Mouse (Mus musculus) 3T3-L1 (cell line): Measurements from ENCODE around the gene Uspl1.

Source experiments
- DNase-seq: peaks from one replicate; pipeline ENCODE4 v3.0.0-alpha.2; 2015; ENCODE audit warnings: low read depth, low spot score

Gene Uspl1

DNA sequence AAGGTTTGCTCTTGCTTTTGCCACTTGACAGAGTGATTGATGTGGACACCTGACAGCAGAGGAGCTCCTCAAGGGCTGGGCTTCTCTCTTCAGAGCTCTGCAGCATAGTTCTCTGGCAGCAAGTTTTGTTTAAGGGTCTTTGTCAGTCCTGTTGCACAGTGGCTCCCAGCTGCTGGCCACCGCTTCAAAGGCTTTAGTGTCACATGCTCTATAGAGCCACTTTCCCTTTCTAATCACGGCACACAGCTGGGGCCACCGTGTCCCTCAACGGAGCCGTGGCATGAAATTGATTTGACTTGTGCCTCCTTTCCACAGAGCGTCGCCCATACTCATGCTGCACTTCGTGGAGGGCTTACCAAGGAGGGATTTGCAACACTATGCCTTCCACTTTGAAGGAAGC, 25.2 kb downstream of the Uspl1 start:
- DNase-seq = no peak

DNA sequence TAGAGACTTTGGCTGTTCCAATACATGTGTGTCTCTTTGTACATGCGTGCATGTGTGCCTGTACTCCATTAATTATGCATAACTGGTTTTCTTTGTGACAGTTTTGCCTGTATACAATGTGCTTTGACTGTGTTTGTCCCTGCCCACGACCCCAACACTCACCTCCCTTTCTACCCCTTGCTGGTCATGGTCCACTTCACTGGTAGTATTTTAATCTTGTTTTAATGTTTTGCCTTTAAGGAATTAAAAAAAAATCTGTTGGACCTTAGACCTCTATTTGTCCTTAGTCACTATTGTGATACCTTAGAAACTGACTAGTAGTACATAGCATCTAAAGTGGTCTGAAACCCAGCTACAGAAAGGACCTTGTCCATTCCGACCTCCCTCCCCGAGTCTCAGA, 26.9 kb downstream of the Uspl1 start:
- DNase-seq = no peak

DNA sequence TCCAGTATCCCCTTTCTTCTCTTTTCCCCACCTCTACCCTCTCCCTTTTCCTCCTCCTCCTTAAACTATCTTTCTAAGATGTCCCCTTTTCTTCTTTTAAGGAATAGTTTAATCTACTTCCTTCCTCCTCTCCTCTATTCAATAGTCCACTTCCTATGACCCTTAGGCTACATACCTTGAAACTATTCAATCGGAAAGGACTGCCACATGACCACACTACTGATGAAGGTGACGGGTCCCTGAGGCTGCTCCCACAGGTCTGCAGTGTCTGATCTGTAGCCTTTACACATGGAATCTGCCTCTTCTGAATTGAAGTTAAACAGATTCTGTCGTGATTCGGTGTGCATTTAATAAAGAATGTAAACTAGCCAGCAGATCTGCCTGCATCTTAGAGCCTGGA, 28.7 kb downstream of the Uspl1 start:
- no peak for DNase-seq

DNA sequence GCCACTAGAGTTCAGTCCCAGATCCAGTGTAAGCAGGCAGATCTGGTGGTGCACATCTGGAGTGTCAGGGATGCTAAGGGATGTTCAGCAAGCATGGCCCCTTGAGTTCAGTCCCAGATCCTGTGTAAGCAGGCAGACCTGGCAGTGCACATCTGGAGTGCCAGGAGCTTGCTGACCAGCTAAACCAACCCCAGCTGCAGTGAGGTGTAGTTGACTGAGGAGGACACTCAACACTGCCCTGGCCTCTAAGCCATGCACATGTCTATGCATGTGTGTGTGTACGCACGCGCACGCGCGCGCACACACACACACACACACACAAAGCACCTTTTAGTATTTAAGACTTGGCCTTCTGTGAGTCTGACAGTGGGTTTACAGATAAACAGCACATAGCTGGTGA, 31.4 kb downstream of the Uspl1 start:
- DNase-seq = no peak

DNA sequence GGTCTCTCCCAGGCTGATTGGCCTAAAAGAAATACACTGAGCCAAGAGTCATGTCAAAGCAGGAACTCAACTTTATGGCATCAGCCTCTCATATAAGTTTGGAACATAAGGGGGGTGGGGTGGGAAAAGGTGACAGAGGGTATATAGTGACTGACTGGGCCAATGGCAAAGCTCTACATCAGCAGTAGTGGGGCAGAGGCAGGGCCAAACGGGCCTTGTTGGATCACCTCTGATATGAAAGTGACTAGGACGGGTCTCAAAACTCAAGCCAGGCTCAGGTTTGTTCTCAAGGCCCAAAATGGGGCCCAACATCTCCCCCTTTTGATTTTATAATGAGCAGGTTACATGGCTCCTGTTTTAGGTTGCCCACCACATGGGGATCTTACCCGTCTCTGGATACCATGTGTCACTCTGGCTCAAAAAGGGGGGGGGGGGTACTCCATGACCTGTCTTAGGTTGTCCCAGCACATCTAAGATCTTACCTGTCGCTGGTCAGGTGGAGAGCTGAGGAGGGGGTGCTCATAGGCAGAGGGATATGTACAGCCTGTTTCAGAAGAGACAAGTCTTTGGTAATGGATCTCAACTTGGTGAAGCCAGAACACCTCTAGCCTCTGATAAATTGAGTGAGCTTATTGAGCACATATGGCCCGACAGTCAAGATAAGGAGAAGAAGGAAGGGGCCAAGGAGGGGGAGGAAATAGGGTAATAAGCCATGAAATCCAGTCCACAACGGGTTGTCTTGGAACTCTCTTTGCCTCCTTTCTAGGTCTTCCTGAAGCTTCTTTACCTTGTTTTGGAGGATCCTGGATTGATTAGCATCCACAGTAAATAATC, 33.6 kb downstream of the Uspl1 start:
- no peak for DNase-seq

DNA sequence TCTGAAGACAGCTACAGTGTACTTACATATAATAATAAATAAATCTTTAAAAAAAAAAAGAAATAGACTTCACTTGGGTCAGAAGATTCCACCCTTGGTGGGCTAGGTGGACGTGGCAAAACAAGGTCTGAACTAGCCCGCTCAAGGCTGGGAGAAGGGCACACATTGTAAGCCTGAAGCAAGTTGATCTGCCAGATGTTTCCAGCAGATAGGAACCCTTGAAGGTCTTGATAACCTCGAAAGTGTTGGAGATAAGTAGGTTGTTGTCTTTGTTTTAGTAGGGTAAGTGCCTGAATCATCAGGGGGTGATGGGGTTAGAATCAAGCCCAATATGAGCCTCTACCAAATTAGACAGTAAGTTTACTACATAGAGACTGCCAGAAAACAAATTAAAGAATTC, 35.3 kb downstream of the Uspl1 start:
- no peak for DNase-seq

DNA sequence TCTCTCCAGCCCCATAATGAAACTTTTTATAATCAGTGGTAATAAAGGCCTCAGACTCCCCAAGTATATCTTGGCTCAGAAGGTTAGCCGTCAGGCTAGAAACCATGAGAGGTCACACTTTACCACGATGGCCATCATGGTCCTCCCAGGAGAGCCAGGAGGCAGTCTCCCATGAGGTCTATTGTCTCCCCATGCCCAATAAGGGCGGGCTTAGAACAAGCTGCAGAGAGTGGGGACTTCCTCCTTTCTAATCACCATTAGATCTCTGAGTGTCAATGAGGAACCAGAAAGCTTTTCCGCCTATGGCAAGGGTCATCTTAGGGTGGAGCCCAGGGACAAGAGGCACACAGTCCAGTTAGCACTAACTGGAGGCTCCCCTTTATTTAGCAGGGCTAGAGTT, 37.2 kb downstream of the Uspl1 start:
- no peak for DNase-seq

DNA sequence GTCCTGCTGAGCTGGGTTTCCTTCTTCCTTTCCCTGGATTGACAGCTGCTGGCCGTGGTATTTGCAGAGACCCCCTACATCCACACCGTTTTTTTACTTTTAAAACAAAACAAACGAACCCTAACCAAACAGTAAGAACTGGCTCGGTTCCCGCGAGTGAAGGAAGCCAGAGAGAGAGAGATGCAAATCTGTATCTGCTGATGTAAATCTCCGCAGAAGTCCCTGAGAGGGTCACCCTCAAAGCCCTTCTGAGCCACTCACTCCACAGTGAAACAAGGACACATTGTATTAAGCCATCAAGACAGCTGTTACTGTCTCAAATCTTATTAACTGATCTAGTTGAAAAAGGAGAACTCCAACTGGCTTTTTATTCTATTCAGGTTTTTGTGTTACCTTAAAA, 40.5 kb downstream of the Uspl1 start:
- DNase-seq = no peak

DNA sequence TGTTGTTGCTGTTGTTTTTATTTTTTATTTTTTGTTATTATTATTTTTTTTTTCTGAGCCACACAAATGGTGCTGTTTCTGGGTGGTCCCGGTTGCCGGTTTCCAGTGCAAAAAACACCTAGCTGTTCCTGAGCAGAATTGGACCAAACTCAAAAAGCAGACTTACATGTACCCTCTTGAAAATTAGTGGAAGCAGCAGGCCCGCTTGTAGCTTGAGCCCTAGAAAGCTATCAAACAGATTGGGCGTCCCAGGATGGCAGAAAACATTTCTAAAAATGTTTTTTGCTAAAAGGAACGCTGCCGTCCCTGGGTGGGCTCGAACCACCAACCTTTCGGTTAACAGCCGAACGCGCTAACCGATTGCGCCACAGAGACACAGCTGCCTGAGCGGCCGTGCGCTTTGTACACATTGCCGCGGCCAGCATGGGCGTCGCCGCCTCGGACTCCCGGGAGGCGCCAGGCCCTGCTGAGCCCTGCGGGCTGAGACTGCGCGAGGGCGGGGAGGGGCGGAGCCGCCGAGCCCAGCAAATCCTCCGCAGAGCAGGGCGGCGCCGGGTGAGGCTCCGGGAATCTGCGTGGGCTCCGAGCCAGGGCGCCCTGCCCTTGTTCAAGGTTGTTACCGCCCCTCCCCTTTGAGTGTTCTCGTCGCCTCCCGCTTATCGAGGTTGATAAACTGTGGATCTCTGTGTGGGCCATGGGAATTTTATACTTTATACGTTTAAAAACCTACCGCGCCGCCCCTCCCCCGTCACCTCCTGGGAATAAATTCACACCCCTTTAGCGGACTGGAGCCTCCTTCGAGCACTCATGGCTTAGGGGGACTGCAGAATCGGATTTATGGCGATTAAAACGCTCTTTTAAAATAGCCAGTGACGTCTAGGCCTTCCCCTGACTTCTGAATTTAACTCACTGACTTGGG, 44.8 kb downstream of the Uspl1 start:
- peak; percentile 98 for DNase-seq

DNA sequence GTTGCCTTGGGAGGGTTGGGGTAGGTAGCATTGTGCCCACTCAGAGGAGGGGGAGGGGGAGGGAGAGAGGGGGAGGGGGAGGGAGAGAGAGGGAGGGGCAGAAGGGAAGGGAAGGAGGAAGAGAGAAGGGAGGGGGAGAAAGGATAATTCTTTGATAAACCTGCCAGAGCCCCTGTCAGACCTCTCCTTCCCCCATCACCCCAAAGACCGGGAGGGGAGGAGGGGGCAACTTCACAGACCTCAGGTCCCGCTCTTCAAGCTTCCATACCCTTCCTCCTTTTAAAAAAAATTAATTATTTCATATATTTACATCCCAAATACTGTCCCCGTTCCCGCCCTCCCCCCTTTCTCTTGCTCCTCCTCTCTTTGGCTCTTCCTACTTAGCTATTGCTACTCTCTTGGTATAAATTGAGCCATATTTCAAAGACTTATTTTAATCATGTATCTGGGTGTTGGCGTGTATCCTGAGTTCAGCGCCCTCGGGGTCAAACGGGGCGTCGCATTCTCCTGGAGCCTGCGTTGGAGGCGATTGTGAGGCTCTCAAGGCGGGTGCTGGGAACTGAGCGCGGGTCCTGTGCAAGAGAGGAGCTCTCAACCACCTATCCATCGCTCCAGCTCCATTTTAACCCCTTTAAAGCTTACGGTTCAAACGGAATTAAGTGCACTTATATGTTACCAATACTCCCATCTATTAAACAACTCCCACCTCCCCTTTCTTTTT, 45.6 kb downstream of the Uspl1 start:
- peak; percentile 36 for DNase-seq

DNA sequence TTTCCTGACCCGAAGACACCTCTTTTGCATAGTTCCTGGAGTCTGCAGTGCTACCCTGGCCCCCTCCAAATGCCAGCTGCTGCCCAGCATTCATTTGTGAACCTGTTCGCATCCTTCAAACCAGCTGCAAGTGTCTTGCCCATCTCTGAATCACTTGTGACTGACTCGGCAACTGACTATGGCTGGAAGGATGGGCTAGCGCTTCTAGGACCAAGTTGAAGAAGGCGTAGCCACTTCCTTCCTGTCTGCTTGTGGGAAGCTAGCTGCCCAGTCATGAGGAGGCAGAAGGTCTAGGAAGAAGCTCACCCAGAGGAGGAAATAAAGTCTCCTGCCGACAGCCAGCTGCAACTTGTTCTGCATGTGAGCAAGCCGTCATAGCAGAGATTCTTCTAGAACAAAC, 50.9 kb downstream of the Uspl1 start:
- no peak for DNase-seq

DNA sequence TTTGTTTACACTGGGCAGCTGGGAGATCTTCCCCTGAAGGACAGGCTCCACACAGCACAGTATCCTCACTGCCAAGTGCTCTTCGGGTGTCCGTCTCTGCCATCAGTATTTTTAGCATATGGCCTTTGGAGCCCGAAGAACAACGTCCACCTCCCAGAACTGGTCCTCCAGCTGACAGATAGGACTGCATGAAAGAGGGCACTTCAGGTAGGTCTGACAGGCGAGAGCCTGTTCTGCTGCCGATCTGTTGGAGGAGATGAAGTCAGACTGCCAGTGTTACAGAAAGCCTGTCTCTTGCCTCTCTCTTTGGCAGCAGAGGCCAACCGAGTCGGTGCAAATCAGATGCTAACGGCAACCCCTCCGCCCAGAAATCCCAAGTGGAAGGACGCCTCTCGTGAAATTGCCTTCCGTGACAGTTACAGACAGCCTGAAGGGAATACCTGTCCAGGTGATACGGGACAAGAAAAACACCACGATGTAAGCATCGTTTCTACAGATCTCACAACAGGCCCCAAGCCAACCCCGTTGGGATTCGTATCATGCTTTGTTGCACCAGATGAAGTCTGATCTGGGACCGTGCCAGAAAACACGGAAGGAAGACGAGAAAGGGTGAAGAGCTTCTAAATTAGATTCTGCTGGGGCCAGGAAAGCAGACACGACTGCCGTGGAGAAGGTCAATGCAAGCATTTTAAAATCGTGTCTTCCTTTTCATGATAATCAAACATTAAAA, 53.2 kb downstream of the Uspl1 start:
- DNase-seq = no peak

DNA sequence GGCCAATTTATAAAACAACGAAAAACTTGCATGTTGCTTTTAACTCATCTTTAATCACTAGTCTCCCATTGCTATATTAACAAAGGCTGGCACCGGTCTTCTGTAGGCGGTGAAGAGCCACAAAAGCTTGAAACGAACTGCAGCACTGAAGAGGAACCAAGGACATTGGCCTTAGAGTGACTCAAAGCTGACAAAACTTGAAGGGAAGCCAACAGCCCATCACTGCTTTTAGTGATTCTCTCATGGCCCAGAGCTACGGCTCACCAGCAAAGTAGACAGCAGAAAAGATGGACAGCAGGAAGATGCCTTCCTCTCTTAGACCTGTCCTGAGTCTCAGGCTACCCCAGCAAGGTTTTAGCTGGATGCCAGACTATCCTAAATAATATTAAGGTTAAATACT, 58.3 kb downstream of the Uspl1 start:
- DNase-seq = peak; percentile 55

DNA sequence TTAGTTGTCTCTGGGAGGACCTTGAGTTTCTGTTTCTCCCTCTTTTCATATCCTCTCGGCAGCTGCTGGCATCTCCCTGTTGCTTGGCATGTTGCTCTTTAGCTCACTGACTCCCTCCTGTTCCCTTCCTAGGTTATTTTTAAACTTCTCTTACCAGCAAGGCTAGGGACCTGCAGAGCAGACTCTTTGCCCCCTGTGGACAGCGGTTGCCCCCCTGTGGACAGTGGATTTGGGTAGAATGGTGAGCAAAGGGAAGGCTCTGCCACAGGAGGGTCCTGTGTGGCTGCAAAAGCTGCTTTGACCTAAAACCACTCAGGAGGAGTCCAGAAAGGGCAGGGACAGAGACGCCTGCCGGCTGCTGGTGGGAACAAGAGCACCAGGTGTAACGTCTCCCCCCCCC, 58.9 kb downstream of the Uspl1 start:
- no peak for DNase-seq

DNA sequence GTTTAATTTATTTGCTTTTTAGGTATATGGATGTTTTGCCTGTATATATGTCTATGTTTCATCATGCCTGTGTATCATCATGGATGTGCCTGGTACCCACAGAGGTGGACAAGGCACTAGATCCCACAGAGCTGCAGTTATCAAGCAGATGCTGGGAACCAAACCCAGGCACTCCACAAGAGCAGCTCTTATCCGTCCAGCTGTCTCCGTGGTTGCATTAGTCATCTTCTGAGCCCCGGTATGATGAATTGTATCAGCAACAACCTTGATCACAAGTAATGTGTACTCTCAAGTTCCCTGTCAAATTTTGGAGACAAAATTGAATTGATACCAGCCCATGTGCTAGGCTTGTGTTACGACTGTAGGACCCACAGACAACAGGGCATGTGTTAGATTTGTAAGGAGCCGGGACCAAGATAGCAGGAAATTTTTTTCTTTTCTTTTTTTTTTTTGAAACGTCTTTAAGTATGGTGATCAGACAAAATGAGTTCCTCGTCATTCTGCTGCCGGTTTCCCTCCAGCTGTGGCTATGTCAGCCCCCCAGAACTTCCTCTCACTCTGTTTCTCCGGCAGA, 61.3 kb downstream of the Uspl1 start:
- DNase-seq = peak; percentile 85

DNA sequence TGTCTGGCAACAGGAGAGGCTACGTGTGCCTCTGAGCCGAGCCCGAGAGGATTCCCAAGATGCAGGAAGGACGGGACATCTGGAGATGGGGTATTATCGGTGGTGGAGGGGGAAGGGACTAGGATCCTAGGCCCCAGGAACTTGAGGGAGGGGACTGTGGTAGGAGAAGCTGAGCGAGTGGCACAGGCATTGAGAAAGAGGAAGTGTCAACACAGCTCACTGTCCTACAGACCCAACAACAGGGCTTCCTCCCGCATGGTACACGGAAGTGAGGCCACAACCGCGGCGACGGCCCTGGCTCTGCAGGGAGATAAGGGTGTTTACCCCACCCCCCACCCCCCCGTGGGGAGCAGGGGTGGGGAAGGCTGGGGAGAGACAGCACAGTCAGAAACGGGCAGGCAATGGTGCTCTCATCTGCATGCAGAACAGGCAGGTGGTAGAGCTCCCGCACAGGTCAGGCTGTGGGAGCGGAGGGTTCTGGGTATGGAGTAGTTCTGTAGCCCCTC, 61.9 kb downstream of the Uspl1 start:
- no peak for DNase-seq

DNA sequence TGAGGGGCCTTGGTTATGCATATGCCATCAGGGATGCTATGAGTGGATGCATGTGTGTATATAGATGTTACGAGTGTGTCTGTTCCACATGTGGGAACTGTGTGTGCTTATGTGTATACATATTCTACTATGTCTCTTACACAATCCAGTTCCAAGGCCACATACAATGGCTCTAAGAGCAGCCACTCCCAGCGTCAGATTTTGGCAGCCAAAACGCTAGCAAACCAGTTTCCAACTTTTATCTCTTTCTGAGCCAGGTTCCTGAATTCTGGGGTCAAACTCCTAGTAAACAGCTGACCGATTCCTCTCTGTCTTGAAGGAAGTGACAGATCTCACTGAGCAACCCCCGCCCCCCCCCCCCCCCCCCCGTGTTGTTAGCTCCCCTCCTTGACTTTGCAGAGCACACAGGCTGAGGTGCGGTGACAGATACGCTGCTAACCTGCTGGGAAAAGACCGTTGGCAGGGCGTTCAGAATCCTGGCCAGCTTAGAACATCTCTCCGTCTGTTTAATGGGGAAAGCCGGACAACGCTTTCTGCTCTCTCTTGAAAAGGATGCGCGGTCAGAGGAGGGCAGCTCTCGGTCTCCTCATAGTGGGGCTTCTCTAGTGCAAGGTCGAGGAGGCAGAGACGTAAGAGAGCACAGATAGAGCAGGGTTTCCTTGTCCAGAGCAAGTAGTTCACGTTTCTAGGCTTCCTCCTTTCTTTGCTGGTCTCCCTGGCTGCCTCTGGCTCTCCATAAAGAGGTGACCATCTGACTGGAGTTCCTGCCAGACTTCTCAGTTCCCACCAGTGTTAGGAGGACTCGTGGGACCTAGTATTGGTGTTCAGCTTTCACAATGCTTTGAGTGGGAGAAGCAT, 63.1 kb downstream of the Uspl1 start:
- DNase-seq = no peak

DNA sequence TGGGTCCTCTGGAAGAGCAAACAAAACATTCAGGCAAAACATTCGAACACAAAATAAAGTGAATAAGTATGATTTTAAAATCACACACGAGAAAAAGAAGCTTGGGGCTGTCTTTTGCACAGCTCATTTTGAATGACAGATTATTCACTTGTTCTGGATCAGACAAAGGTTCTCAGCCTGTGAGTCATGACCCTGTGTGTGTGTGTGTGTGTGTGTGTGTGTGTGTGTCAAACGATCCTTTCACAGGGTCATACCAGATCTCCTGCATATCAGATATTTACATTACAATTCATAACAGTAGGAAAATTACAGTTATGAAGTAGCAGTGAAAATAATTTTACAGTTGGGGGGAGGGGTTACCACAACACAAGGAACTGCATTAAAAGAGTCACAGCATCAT, 68.2 kb downstream of the Uspl1 start:
- DNase-seq = peak; percentile 58

DNA sequence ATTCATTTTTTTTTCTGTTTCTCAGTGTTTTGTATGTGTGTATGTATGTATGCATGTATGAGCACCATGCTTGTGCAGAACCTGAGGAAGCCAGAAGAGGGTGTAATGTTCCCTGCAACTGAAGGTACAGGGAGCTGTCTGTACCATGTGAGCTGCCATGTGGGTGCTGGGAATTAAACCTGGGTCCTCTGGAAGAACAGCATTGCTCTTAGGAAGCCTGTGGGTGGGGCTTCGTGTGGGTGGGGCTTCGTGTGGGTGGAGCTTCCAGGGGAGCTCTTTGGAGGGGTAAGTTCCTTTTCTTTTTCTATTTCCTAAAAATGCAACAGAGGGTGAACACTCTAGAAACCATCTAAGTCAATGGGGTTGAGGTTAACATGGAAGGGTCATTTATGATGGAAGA, 69.3 kb downstream of the Uspl1 start:
- no peak for DNase-seq

DNA sequence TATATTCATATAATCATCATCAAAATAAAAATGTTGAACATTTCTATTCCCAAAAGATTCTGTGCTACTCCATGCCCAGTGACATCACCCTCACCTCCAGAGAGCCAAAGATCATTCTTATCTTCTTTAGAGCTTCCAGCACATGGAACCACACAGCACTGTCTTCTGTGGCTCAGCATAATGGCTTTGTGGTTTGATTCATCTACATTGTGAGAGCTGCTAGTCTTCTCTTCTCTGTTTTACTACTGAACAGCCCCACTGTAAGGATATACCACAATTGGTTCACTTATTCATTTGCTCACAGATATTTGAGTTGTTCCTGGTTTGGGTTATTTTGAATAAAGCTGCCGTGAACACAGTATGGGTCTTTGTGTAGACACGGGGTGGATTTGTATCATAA, 71.4 kb downstream of the Uspl1 start:
- DNase-seq = no peak
